Comparison of ENCODE assay signal across 12 mouse cellular contexts in the genomic region with DNA sequence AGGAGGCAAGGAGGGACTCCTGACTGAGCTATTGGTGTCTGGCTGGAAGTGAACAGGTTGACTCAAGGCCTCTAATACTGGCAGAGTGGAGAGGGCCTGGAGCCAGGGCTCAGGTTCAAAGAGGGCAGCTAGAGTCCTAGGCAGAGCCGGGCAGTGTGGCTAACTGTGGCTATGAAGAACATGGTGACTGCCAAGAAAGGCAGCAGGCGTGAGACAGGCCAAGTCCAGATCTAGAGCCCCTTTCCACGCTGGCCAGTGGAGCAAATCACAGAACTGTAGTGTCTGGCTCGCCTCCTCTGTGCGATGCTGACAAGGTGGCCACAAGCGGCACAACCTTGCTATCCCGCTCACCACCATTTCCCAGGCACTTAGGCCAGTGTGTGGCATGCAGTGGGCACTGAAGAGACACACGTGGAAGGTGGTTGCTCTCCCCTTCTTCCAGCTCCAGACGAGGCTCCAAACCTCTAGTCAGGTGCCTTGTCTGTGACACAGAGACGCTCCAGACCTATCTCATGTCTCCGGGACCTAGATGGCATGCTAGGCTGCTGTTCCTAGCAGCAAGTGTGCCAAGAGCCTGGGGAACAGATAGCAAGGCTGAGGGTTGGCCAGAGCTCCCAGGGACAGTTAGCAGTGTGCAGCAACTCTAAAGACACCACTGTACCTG. TPM values are rescaled to one million over a fixed set of nuclear protein-coding genes. Genes with fewer than 3 reads are reported as not detected.
DNase-seq lines count a peak whose midpoint lies in the region; ATAC-seq lines count a peak whose summit lies in the region.
"Had no signal": no experiment of that assay in that cellular context is flagged by ENCODE, and none has a peak within 500 bp of the region (broad histone marks: within the 10 kb centered on the region; RNA-seq: fewer than 3 reads in every experiment).

No protein-coding gene starts in this region.

- H3K36me3 ChIP-seq in embryonic facial prominence, embryonic 15.5 days, result no peaks in the 10 kb centered on the region
- H3K36me3 ChIP-seq: lung, embryonic 15.5 days had no signal

- no peaks in the 10 kb centered on the region; the same call in 1 of the 2 replicates for H3K27me3 ChIP-seq in embryonic facial prominence, embryonic 15.5 days
- H3K27me3 ChIP-seq: lung, embryonic 15.5 days had no signal

- H3K9ac ChIP-seq in embryonic facial prominence, embryonic 15.5 days, result no peak overlapping the region
- H3K9ac ChIP-seq: lung, embryonic 15.5 days had no signal

- peak; percentile 57 for DNase-seq in cerebellum, adult 11-12 months
- no peak for DNase-seq in cerebellum, postnatal 4 days (ENCODE audit: low spot score in 2 of 2)
- peak; percentile 73 for DNase-seq in kidney, adult 11 months
- no peak for DNase-seq in kidney, postnatal 4 days
- DNase-seq in 3T3-L1 (ENCODE audit: low read depth, low spot score), result peak; percentile 17
- DNase-seq in ovary, postnatal 36 days (ENCODE audit: low spot score), result no peak
- DNase-seq in layer of hippocampus, adult 18-20 months (ENCODE audit: low spot score in 2 of 2), result no peak
- DNase-seq: spleen, adult 18-20 months had no signal

- H3K27ac ChIP-seq in embryonic facial prominence, embryonic 15.5 days (replicated peaks), result peak overlapping the region; percentile 28; the same call in 1 of the 2 replicates
- H3K27ac ChIP-seq: lung, embryonic 15.5 days had no signal

- no peak for ATAC-seq in embryonic facial prominence, embryonic 15.5 days (ENCODE audit: insufficient number of reproducible peaks, low FRiP score, low TSS enrichment, low read depth)

- no peak overlapping the region for H3K4me3 ChIP-seq in embryonic facial prominence, embryonic 15.5 days (replicated peaks)
- H3K4me3 ChIP-seq: lung, embryonic 15.5 days had no signal

- H3K4me2 ChIP-seq in embryonic facial prominence, embryonic 15.5 days (replicated peaks), result no peak overlapping the region

- H3K9me3 ChIP-seq in embryonic facial prominence, embryonic 15.5 days (replicated peaks), result no peaks in the 10 kb centered on the region
- H3K9me3 ChIP-seq: lung, embryonic 15.5 days had no signal

- peaks cover 46% of the 10 kb centered on the region for H3K4me1 ChIP-seq in embryonic facial prominence, embryonic 15.5 days

- WGBS in embryonic facial prominence, embryonic 15.5 days, result 82% methylated on average over 11 of the region's 11 CpGs

RNA-seq across cellular contexts. Expression of gene Pgf, which starts 7.2 kb away (rescaled TPM):
- 15.3 and 15.9 TPM in 2 replicates for polyA plus RNA-seq in embryonic facial prominence, embryonic 15.5 days (2015; fragmentation: Nextera tagmentation; extraction: Ambion mirVana)
- total RNA-seq in layer of hippocampus, adult 18-20 months (2021), result 1 to 10 TPM; 4.5 to 5.5 TPM
- polyA plus RNA-seq: CD4-positive, CD25-positive, alpha-beta regulatory T cell, adult 4 months; inflammation-experienced regulatory T-cells, adult 6 months had no signal

RNA-seq across cellular contexts. Expression of gene Rps6kl1, which starts 19.4 kb away (rescaled TPM):
- 0.69 and 1.1 TPM in 2 replicates for polyA plus RNA-seq in embryonic facial prominence, embryonic 15.5 days (2015; fragmentation: Nextera tagmentation; extraction: Ambion mirVana)
- total RNA-seq in layer of hippocampus, adult 18-20 months (2021), result 10 to 100 TPM; 36.9 to 38.9 TPM

RNA-seq across cellular contexts. Expression of gene Eif2b2, which starts 48.9 kb away (rescaled TPM):
- 91.1 and 94.6 TPM in 2 replicates for polyA plus RNA-seq in embryonic facial prominence, embryonic 15.5 days (2015; fragmentation: Nextera tagmentation; extraction: Ambion mirVana)
- total RNA-seq in layer of hippocampus, adult 18-20 months (2021), result 10 to 100 TPM; 56.0 to 72.8 TPM

RNA-seq across cellular contexts. Expression of gene Dlst, which starts 59.8 kb away (rescaled TPM):
- 105 and 106 TPM in 2 replicates for polyA plus RNA-seq in embryonic facial prominence, embryonic 15.5 days (2015; fragmentation: Nextera tagmentation; extraction: Ambion mirVana)
- total RNA-seq in layer of hippocampus, adult 18-20 months (2021), result 100 to 1,000 TPM; 141 to 147 TPM

RNA-seq across cellular contexts. Expression of gene Prox2, which starts 59.9 kb away (rescaled TPM):
- polyA plus RNA-seq in embryonic facial prominence, embryonic 15.5 days (2015; fragmentation: Nextera tagmentation; extraction: Ambion mirVana), result 3.1 and 4.0 TPM in 2 replicates
- 1 to 10 TPM; 1.8 to 2.2 TPM for total RNA-seq in layer of hippocampus, adult 18-20 months (2021)

Comparison
In these comparisons a context has a peak if more than half of its experiments do, and no peak if none do; other contexts are left out.
1. DNase-seq: peak in cerebellum, adult 11-12 months (single experiment), kidney, adult 11 months (single experiment) and 3T3-L1 (single experiment); none in cerebellum, postnatal 4 days (0 of 2), kidney, postnatal 4 days (0 of 2), ovary, postnatal 36 days (single experiment) and layer of hippocampus, adult 18-20 months (0 of 2).